Mouse (Mus musculus) forebrain, embryonic 10.5 days (tissue): Measurements from ENCODE around the gene Fcgr4. TPM values are rescaled to one million over a fixed set of nuclear protein-coding genes. Genes with fewer than 3 reads are reported as not detected.
"Not testable (repeated sequence)": the region's sequence is repeated elsewhere in the genome, so short reads cannot be mapped to it uniquely, and the experiment has no call there.

Experiments
- DNase-seq: peaks from one replicate; pipeline ENCODE4 v3.0.0-alpha.2; 2017; ENCODE audit warnings: low spot score; ENCODE audit errors: extremely low spot score
- H3K27ac ChIP-seq: fragments of 300-500 bp; sonication (generic); 2 replicates; pipeline ENCODE4 v1.5.1; 2016; ENCODE audit warnings: mild to moderate bottlenecking
- H3K27me3 ChIP-seq: fragments of 300-500 bp; sonication (generic); 2 replicates; pipeline ENCODE4 v1.6.1; 2016; ENCODE audit warnings: mild to moderate bottlenecking; ENCODE audit not compliant: poor library complexity, severe bottlenecking
- H3K36me3 ChIP-seq: fragments of 300-500 bp; sonication (generic); replicated peaks from 2 replicates; pipeline ENCODE4 v1.6.1; 2016; ENCODE audit warnings: mild to moderate bottlenecking, moderate library complexity
- H3K4me1 ChIP-seq: fragments of 300-500 bp; sonication (generic); 2 replicates; pipeline ENCODE4 v1.6.1; 2016
- H3K4me3 ChIP-seq: fragments of 300-500 bp; sonication (generic); 2 replicates; pipeline ENCODE4 v1.5.1; 2016; ENCODE audit warnings: mild to moderate bottlenecking, moderate library complexity
- H3K9me3 ChIP-seq: fragments of 300-500 bp; sonication (generic); 2 replicates; pipeline ENCODE4 v1.6.1; 2016; ENCODE audit warnings: mild to moderate bottlenecking, moderate library complexity
- WGBS: fragments of 180-500 bp; shearing (Covaris S2); methylation state at CpG from one replicate; pipeline ENCODE4 v1.1.7; 2016; 5-methylcytosine and 5-hydroxymethylcytosine counted together
- microRNA-seq: library from miRNA; unstranded; fragments of <30 nt; microRNA quantifications from one replicate; pipeline ENCODE4, GENCODE M21; 2017
- polyA plus RNA-seq: library from polyadenylated mRNA; unstranded; fragments of >200 nt; fragmentation: Nextera tagmentation; extraction: Ambion mirVana; gene quantifications from 2 replicates; pipeline ENCODE4 v1.2.1, GENCODE M21; 2016

Fcgr4 gene
- polyA plus RNA-seq, 1 experiment from 2014 or later, result 0.11 TPM

DNA sequence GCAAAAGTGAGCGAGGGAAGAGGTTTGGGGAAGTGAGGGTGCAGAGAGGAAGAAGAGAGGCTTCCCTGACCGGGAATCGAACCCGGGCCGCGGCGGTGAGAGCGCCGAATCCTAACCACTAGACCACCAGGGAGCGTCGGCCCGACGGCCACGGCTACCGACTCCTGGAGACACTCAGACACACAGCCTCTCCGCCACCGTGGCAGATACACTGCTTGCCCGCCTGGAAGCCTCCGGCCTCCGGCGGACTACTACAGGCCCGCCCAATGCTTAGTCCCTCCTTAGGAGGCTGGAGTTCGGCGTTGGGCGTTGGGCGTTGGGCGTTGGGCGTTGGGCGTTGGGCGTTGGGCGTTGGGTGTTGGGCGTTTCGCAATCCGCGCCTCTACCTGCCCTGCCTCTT, 60.6 kb downstream of the Fcgr4 start:
- not testable (repeated sequence) for H3K9me3 ChIP-seq, H3K27ac ChIP-seq, H3K36me3 ChIP-seq, DNase-seq, H3K4me1 ChIP-seq
- H3K4me3 ChIP-seq, result 0 out of 2 replicates have a peak overlapping the region, but pooled peaks have one; percentile 26
- WGBS, result 0% methylated on average over 1 of the region's 35 CpGs
- peaks cover 47% of the 10 kb centered on the region for H3K27me3 ChIP-seq

Small RNA genes within 50 kb of the gene (microRNA-seq; reads per million reads assigned to microRNA genes)
- gene Gm27552 (not detected), gene Mir6546 (14.7 reads per million, percentile 26 among the genes with 10 or more reads in this experiment)

Other genes starting within 250 kb of the Fcgr4 start
- gene Atf6, start 151.1 kb upstream of the Fcgr4 start, polyA plus RNA-seq, result 7.1 and 8.4 TPM in 2 replicates
- gene Gm26620, start 133.9 kb upstream of the Fcgr4 start, polyA plus RNA-seq, result 0.19 and 0.39 TPM in 2 replicates
- 30.9 and 33.2 TPM in 2 replicates for gene Dusp12, start 133.4 kb upstream of the Fcgr4 start, polyA plus RNA-seq
- gene Fcrlb, start 106.0 kb upstream of the Fcgr4 start, polyA plus RNA-seq, result not detected in 2 replicates
- gene Fcrla, start 91.3 kb upstream of the Fcgr4 start, polyA plus RNA-seq, result not detected in 2 replicates
- gene Fcgr2b, start 42.4 kb upstream of the Fcgr4 start, polyA plus RNA-seq, result 0.09 TPM in 1 of 2 replicates, not detected in the other
- gene Fcgr3, start 46.0 kb downstream of the Fcgr4 start, polyA plus RNA-seq, result 3.2 and 4.5 TPM in 2 replicates
- gene Cfap126, start 95.0 kb downstream of the Fcgr4 start, polyA plus RNA-seq, result 2.2 and 2.8 TPM in 2 replicates
- gene Sdhc, start 131.7 kb downstream of the Fcgr4 start, polyA plus RNA-seq, result 266 and 273 TPM in 2 replicates
- 0.16 and 0.22 TPM in 2 replicates for gene Mpz, start 131.8 kb downstream of the Fcgr4 start, polyA plus RNA-seq
- 5.4 and 7.3 TPM in 2 replicates for gene Pcp4l1, start 177.3 kb downstream of the Fcgr4 start, polyA plus RNA-seq
- gene Nr1i3, start 195.1 kb downstream of the Fcgr4 start, polyA plus RNA-seq, result 0.12 and 0.24 TPM in 2 replicates
- 31.0 and 37.2 TPM in 2 replicates for gene Tomm40l, start 203.6 kb downstream of the Fcgr4 start, polyA plus RNA-seq
- gene Apoa2, start 206.1 kb downstream of the Fcgr4 start, polyA plus RNA-seq, result 2.9 and 4.2 TPM in 2 replicates
- gene Fcer1g, start 215.4 kb downstream of the Fcgr4 start, polyA plus RNA-seq, result 12.0 and 12.1 TPM in 2 replicates
- 9.3 and 10.8 TPM in 2 replicates for gene Adamts4, start 231.5 kb downstream of the Fcgr4 start, polyA plus RNA-seq
- 270 and 274 TPM in 2 replicates for gene Ndufs2, start 232.5 kb downstream of the Fcgr4 start, polyA plus RNA-seq